Mouse (Mus musculus) cerebellum, postnatal 25 days (tissue): ENCODE measurements around the gene Kat5.
A peak's percentile ranks its signal among the peaks of the same experiment; 100 is the strongest.

Source experiments
- DNase-seq, 2 experiments: peaks; one replicate each; pipeline ENCODE4 v3.0.0; 2021; ENCODE audit warnings: mixed read lengths in 2 of 2

The Kat5 gene

DNA sequence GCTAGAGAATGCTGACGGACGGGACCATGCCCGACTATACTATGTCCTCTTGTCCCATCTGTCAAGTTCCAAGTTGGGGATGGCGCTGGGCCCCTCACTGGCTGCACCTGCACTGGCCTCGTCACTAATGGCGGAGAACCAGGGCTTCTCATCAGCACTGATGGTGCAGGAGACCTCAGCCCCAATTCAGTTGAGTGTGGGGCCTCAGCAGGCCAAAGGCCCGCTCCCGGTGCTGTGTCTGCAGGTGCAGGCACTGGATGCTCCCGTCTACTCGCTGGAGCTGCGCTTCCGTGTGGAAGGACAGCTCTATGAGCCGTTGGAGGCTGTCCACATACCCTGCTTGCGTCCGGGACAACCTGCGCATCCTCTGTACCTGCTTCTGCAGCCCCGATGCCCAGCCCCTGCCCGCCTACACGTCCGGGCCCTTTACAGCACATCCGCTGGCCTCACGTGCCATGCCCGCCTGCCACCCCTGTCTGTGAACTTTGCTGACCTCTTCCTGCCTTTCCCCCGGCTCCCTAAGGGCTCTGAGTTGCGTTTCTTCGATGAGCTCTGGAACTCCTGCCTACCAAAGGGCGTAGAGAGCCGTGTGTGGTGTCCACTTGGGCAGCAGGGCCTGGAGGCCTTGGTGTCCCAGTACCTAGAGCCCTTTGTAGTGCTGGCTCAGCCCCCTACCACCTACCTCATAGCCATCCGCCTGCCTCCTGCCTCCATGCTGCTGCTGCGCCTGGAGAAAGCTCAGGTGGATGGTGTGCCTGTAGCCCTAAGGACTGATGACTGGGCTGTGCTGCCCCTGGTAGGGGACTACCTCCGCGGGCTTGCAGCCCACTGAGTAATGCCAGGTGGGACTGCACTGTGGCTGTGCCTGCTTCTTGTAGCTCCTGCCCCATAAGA, 39.4 kb downstream of the Kat5 start:
- DNase-seq = no peak

DNA sequence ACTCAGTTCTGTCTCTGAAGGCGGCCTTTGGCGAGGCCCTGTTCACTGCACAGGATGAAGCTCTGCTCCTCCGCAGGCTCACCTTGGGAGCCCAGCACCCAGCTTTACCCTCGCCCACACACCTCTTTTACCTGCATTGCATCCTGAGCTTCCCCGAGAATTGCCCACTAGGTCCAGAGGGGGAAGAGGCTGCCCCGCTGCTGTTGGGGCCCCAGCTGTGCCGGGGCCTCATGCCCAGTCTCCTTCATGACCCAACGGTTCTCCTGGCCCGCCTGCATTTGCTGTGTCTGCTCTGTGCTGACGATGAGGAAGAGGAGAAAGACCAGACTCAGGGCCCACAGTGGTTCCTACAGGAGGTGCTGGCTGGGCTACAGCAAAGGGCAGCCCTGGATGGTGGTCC, 40.5 kb downstream of the Kat5 start:
- DNase-seq = no peak

DNA sequence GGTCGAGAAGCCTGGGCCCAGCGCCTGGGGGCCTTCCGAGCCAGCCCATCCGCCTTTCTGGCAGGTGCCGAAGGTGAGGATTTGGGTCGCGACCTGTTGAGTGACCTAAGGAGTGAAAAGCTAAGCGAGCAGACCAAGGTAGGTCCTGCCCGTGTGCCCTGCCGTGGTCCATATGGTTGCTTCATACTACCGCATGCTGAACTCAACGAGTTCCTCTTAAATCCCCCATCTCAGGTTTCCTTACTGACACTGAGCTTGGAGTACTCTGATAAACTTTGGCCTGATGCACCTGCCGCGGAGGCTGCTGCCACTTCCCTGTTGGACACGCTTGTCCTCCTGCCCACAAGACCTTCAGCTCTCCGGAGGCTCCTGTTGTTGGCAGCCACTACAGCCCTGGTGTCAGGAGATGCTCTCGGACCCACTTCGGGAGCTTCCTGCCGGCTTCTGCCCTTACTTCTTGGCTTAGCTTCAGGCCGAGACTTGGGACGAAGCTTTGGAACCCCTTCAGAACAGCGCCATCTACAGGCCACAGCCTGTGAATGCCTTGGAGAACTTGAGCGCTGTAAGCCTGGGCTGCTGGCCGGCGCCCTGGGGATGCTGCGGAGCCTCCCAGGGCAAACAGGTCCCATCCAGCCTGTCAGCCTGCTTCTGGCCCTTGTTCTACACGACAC, 41.4 kb downstream of the Kat5 start:
- peak; percentile 87 to 91 for DNase-seq

DNA sequence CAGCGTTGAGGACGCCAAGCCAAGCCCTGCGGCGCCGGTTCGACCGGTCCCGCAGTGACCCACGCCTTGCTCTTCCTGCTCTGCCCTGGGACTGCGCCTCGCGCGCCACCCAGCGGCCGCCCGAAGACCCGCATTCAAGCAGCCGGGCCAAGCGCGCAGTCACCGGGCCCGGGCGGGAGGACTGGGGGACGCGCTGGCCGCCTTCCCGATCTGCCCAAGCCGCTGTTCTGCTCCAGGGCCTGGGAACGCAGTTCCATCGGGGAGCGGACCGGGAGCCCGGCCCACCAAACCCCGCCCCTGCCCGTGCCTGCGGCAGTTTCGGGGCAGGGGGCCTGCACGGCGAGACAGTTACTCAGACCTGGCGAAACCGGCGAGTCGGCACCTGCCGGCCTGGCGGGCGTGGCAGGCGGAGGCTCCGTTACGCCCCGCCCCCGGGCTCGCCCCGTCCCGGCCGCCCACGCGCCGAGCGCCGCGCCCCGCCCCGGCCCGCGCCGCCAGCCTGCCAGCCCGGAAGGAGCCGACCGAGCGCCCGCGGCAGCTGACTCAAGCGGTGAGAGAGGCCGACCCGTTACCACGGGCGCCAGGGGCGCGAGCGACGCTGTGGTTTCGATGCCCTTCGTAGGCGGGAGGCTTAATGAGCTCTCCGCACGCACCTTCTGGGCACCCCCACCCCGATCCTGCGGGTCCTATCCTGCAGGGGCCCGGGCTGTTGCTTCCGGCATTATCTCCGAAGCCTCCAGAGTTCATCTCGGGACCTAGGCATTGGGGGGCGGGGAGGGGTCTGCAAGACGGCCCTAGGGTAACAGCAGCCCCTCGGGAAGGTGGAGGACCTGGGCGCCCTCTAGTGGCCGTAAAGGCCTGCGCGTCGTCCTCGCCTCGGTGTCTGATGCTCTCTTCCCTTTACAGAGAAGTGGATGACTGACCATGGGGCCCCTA, 42.2 kb downstream of the Kat5 start, which contains the start of gene Ap5b1:
Gene Ap5b1, plus strand, starts transcription at position 492 of the 936 bp plus-strand sequence.
- DNase-seq = peak; percentile 95 to 98

DNA sequence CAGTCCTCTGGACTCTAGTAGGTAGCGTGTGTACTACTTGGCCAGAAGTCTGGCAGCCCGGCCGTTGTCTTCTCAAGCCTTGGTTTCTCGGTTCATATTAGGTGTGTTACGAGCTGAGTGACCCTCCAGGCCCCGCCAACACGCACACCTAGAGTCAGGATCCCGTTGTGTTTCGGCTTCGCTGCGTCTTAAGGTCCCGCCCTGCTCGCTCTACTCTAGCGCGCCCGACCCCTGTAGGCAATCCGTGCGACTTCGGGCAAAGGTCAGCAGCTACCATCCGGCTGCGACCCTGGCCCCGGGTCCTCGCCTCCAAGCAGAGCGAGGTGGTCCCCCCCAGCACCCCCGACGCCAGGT, 42.9 kb downstream of the Kat5 start:
- no peak for DNase-seq

DNA sequence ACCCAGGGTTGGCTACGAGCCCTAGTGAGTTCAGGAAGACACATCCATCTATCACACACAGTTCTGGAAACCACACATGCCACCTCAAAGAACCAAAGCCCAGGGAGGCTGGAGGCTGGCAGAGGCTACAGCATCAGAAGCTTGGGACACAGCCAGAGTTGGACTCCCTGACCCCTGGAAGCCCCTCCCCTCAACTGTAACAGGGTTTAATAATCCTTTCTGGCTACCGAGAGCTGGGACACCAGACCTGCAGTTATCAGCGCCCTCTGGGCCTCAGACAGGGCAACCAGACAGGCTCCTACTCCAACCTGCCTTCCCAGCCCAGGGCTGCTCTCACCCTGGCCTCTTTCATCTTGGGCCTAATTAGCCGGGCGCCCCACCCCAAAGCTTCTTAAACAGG, 43.7 kb downstream of the Kat5 start:
- DNase-seq = peak in 1 of 2 experiments; percentile 22

DNA sequence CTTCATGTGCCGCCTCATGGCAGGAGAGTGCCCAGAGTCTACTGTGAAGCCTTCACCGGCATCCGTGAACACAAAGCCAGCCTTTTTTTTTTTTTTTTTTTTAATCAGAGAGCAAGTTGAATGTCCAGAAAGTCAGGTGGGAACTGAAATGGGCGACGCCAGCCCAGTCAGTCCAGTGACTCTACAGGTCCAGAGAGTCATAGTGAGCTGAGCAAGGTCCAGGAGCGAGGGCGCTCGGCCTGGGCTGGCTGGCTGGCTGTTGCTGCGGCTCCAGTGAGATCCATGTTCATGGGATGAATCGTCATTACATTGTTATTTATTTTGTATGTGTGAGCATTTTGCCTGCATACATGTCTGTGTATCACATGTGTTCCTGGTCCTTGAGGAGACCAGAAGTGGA, 47.3 kb downstream of the Kat5 start:
- no peak for DNase-seq

DNA sequence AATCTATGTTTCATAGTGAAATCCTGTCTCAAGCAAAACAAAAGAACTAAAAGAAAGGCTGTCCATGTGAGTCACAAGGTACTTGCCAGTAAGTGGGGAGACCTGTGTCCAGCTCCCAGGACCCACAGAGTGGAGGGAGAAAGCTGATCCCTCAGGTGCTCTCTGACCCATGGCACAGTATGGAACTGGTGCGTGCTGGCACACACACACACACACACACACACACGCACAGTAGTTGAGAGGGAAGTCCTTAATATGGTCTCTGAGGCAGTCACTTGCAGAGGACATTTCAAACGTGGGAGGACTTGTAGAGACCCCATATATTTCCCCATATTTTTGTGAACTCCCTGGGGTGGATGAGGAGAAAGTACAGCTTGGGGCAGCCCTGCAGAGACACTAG, 48.2 kb downstream of the Kat5 start:
- no peak for DNase-seq

DNA sequence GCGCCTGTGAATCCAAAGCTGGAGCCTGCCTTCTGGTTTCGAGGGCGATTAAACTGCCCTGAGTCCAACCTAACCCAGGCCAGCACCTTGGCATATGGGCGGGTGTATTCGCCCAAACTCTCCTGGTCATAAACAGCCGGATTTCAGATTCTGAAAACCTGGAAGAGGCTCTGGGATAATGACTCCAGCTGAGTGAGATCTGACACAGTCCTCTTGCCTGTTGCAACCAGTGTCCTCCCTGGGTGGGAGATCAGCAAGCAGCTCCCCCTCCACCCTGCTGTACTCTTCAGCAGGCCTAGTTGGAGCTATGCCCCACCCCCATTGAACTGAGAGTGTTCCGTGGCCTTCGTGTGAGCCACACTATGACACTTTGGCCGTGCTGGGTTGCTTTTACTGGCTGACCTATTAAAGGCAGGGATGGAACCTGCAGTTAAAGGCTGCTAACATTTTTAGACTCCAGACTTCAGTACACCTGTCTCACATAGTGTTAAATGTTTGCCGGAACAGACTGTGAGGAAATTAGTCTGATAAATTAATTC, 48.7 kb downstream of the Kat5 start:
- DNase-seq = no peak

DNA sequence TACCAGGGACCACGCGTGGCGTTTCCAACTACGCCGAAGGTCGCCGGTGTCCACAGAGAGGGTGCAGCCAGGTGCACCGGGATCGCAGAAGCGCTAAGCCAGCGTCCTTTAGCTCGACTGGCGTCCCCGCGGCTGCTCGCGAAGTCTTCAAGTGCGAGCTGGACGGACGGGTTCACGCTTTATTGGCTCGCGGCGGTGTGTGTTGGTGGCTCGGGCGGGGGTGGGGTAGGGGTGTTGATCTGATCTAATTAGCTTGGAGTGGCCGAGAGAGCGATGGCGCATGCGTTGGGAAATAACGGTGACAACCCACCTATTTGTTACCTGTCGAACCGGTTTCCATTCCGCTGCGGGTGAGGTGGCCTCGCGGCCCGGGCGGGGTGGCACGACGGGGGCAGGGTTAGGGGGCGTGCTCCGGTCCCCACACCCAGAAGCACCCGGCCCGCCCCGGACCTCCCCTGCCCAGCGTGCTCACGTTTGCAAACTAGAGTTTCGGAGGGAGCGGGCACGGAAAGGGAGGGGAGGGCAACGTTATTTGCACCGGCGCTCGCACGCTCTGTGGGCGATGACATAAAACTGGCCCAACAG, 49.5 kb downstream of the Kat5 start, which contains the start of gene Ovol1:
Gene Ovol1, minus strand, starts transcription at position 190 of the 585 bp plus-strand sequence.
- DNase-seq = no peak

DNA sequence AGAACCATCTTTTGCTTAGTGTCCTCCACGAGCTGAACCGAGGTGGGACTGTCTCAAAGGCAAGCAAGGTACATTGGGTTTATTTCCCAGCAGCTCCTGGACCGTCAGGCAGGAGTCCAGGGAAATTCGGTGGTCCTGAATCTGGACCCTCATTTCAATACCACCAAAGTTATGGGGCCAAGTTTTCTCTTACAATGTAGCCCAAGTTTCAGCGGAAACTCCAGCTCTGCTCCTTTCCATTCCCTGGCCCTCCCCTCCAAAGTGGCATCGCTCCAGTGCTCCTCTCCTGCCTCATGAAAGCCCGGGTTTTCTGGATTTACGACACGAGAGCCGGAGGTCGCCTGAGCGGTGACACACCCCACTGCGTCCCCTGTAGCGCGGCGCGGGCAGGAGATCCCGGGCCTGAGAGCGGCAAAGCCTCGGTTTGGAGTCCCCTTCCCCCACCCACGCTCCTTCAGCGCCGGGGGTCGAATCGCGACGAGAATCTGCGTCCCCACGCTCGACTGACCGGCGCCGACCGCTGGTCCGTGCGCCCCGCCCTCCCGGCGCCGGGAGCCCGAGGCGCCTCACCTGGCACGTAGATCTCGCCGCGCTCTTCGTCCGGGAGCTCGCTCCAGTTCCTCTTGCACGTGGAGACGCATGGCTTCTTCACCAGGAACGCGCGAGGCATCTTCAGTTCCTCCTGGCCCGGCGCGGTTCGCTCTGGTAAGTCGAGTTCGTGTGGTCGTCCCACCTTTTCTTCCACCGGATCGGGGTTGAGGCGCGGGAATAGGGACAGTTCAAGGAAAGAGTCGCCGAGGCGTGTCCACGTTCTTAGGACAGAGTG, 50.2 kb downstream of the Kat5 start:
- DNase-seq = peak in 1 of 2 experiments; percentile 22

DNA sequence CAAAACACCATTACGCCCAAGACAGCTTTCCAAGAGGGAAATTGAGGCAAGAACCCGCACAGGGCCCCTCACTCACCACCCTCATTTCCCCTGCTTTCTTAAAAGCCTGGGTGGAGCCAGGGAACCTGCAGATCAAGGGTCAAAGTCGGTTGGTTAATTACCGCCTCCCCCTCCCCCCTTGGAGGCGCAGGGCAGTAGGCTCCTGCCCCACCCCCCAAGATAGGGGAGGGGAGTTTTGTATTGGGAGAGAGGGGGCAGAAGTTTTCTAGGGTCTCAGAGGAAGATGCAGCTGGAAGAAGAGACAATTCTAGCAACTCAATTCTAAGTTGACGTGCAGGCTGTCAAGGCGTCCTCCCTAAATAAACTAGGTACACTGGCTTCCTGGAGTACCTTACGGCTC, 50.8 kb downstream of the Kat5 start:
- DNase-seq = no peak

DNA sequence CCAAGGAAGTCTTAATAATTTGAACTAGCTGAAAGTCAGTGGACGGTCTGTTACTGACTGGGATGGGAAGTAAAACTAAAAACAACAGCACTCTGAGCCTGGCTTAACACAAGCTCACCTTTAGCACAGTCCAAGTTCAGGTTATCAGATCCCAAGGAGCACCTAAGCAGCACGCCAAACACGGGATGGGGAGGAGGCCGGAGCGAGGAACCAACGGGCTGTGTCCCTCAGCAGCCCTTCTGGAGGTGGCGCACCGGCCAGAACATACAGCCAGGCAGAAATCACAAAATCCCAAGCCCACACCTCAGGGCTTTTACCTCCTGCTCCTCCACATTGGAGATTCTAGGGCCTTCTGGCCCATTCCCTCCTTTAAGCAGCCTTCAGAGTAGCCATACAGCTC, 51.3 kb downstream of the Kat5 start:
- DNase-seq = no peak

DNA sequence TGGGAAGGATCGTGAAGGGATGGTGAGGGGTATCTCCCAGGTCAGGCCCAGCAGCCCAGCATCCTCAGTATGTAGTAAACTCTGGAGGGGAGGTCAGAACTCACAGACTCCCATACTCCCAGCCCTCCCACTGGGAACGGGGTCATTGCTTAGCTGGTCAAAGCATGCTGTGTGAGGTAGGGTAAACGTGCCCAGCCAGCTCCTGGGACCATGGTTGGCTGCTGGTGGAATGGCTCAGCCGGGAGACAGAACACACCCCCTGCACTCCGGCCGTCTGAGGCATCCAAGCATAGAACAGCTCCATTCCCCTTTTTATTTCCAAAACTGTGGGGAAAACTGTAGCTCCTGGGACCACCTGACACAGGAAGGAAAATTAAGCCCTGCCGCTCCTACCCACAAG, 51.9 kb downstream of the Kat5 start:
- DNase-seq = no peak

DNA sequence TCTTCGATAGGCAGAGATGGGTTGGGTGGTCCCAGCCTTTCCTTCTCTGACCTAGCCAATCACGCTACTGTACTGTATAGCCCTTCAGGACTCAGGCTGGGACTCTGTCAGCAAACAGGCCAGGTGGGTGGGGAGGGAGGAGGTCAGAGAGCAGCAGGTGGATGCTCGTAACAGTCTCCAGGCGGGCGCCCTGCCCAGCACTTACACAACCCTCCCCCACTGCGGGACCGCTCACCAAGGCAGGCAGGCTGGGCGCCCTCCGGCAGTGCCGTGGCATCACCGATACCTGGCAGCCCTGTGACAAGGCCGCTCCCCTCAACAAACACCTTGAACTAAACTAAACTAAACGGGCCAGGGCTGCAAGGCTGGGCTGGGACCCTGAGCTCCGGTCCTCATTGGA, 55.8 kb downstream of the Kat5 start:
- no peak for DNase-seq

DNA sequence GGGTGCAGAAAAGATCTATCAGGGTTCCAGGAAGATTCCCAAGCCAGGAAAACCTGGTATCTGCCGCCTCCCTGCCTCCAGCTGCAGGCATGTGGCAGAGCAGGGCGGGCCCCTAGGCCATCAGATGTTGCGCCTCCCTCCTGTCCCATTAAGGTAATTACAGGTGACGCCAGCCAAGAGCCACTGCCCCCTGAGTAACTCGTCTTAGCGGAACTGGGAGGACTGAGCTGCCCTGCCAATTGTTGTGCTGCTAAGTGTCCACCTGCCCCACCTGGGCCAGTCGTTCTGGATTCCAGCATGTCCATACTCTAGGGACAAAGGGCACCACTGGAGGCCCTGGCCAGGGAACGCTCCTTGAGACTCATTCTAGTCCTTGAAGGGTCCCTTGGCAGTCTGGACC, 56.2 kb downstream of the Kat5 start:
- no peak for DNase-seq
